Mouse (Mus musculus): ENCODE data around the gene Arid5b.

Arid5b gene

GRCm38 (mm10) chr10:68193561-68193960, 85.0 kb downstream of the Arid5b start:
- no peak for DNase-seq (ENCODE audit: low read depth, low spot score)

- DNase-seq (ENCODE audit: low read depth, low spot score), result peak; percentile 28
Measured at GRCm38 (mm10) chr10:68192824-68193255, 85.7 kb downstream of the Arid5b start.

GRCm38 (mm10) chr10:68191691-68192380, 86.7 kb downstream of the Arid5b start:
- DNase-seq (ENCODE audit: low read depth, low spot score), result no peak

GRCm38 (mm10) chr10:68191146-68191545, 87.4 kb downstream of the Arid5b start:
- no peak for DNase-seq (ENCODE audit: low read depth, low spot score)

GRCm38 (mm10) chr10:68189847-68190246, 88.7 kb downstream of the Arid5b start:
- DNase-seq (ENCODE audit: low read depth, low spot score), result no peak

- no peak for DNase-seq (ENCODE audit: low read depth, low spot score)
Measured at GRCm38 (mm10) chr10:68183096-68183495, 95.4 kb downstream of the Arid5b start.

GRCm38 (mm10) chr10:68182266-68182665, 96.3 kb downstream of the Arid5b start:
- DNase-seq (ENCODE audit: low read depth, low spot score), result no peak

- DNase-seq (ENCODE audit: low read depth, low spot score), result no peak
Measured at GRCm38 (mm10) chr10:68181156-68181555, 97.4 kb downstream of the Arid5b start.

- no peak for DNase-seq (ENCODE audit: low read depth, low spot score)
Measured at GRCm38 (mm10) chr10:68180721-68181120, 97.8 kb downstream of the Arid5b start.

- no peak for DNase-seq (ENCODE audit: low read depth, low spot score)
Measured at GRCm38 (mm10) chr10:68180151-68180550, 98.4 kb downstream of the Arid5b start.

GRCm38 (mm10) chr10:68179741-68180140, 98.8 kb downstream of the Arid5b start:
- DNase-seq (ENCODE audit: low read depth, low spot score), result no peak

GRCm38 (mm10) chr10:68179339-68179738, 99.2 kb downstream of the Arid5b start:
- no peak for DNase-seq (ENCODE audit: low read depth, low spot score)

- DNase-seq (ENCODE audit: low read depth, low spot score), result no peak
Measured at GRCm38 (mm10) chr10:68177697-68178485, 100.6 kb downstream of the Arid5b start.

- no peak for DNase-seq (ENCODE audit: low read depth, low spot score)
Measured at GRCm38 (mm10) chr10:68175811-68176210, 102.7 kb downstream of the Arid5b start.

GRCm38 (mm10) chr10:68173634-68174033, 104.9 kb downstream of the Arid5b start:
- no peak for DNase-seq (ENCODE audit: low read depth, low spot score)

- no peak for DNase-seq (ENCODE audit: low read depth, low spot score)
Measured at GRCm38 (mm10) chr10:68172906-68173305, 105.6 kb downstream of the Arid5b start.

- DNase-seq (ENCODE audit: low read depth, low spot score), result no peak
Measured at GRCm38 (mm10) chr10:68171974-68172373, 106.6 kb downstream of the Arid5b start.

GRCm38 (mm10) chr10:68168613-68169012, 109.9 kb downstream of the Arid5b start:
- no peak for DNase-seq (ENCODE audit: low read depth, low spot score)

GRCm38 (mm10) chr10:68168141-68168540, 110.4 kb downstream of the Arid5b start:
- DNase-seq (ENCODE audit: low read depth, low spot score), result no peak

- DNase-seq (ENCODE audit: low read depth, low spot score), result no peak
Measured at GRCm38 (mm10) chr10:68167118-68167517, 111.4 kb downstream of the Arid5b start.

GRCm38 (mm10) chr10:68166695-68167086, 111.8 kb downstream of the Arid5b start:
- no peak for DNase-seq (ENCODE audit: low read depth, low spot score)

- no peak for DNase-seq (ENCODE audit: low read depth, low spot score)
Measured at GRCm38 (mm10) chr10:68165709-68166694, 112.5 kb downstream of the Arid5b start.

Measured in retina, adult 2 months (tissue).